In the genomic region with DNA sequence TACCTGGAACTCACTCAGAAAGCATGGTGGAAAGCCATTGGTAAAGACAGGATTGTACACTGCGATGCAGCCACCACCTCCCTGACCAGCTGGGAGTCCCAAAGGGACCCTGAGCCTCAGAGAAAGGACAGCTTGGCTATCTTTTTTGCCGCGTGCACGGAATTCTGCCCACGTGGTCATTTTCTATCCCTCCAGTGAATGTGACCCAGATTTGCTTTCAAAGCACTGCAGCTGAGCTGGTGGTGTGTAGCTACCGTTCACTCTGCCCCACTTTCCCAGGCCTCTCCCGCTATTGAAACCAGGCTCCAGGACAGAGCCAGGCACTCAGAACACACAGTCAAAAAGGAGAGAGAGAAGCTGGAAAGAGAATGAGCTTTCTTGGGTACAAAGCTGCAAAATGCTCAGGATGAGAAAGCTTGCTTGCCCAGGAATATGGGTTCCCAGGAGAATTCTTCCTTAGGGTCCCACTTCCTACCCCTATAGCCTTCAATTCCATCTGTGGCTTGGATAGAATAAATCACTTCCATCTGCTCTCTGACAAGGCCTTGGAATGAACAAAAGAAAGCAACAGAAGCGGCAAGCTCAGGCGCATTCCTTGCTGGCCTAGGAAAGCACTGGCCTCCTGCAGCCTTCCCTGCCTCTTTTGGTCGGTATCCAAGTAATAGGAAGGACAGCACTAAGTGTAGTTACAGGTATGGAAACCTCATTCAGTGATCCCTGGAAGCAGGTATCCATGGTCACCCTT, we compare ENCODE assay signal across 8 mouse cellular contexts. TPM values are rescaled to one million over a fixed set of nuclear protein-coding genes. Genes with fewer than 3 reads are reported as not detected.
DNase-seq lines count a peak whose midpoint lies in the region; ATAC-seq and TF ChIP-seq lines count a peak whose summit lies in the region.

No protein-coding gene starts in this region.

- H3K9me3 ChIP-seq in heart, embryonic 15.5 days (replicated peaks) = no peaks in the 10 kb centered on the region
- no peaks in the 10 kb centered on the region for H3K9me3 ChIP-seq in heart, embryonic 11.5 days (replicated peaks; ENCODE audit: control insufficient read depth, low read length)
- H3K9me3 ChIP-seq in limb, embryonic 14.5 days (ENCODE audit: control insufficient read depth, low read length) = no peaks in the 10 kb centered on the region

- H3K4me1 ChIP-seq in heart, embryonic 15.5 days (replicated peaks) = peaks cover 25% of the 10 kb centered on the region
- peaks cover 17% of the 10 kb centered on the region for H3K4me1 ChIP-seq in heart, embryonic 11.5 days (ENCODE audit: control insufficient read depth, insufficient read depth, low read length)
- 0 out of 2 replicates have a peak, but pooled peaks cover 7% of the 10 kb centered on the region for H3K4me1 ChIP-seq in limb, embryonic 14.5 days (ENCODE audit: control insufficient read depth, insufficient read depth, low read length)

- H3K27me3 ChIP-seq in heart, embryonic 15.5 days = no peaks in the 10 kb centered on the region
- H3K27me3 ChIP-seq in heart, embryonic 11.5 days (ENCODE audit: control insufficient read depth, insufficient read depth, low read length) = no peaks in the 10 kb centered on the region
- no peaks in the 10 kb centered on the region for H3K27me3 ChIP-seq in limb, embryonic 14.5 days (ENCODE audit: control insufficient read depth, insufficient read depth, low read length)

- H3K27ac ChIP-seq in heart, embryonic 15.5 days = 0 out of 2 replicates have a peak overlapping the region, but pooled peaks have one; percentile 51
- H3K27ac ChIP-seq in heart, embryonic 11.5 days (ENCODE audit: low read depth, low read length) = no peak overlapping the region
- peak overlapping the region; percentile 70 for H3K27ac ChIP-seq in limb, embryonic 14.5 days (replicated peaks; ENCODE audit: low read depth, low read length)

- no peak overlapping the region for H3K9ac ChIP-seq in heart, embryonic 15.5 days
- no peak overlapping the region for H3K9ac ChIP-seq in heart, embryonic 11.5 days (ENCODE audit: low read depth, low read length)
- 0 out of 2 replicates have a peak overlapping the region, but pooled peaks have one; percentile 22 for H3K9ac ChIP-seq in limb, embryonic 14.5 days (ENCODE audit: low read depth, low read length, severe bottlenecking)

- DNase-seq in cerebellum, adult 8-10 months = peak; percentile 58
- peak; percentile 47 for DNase-seq in forelimb bud, embryonic 11.5 days (ENCODE audit: low read depth, low spot score)
- peak; percentile 40 for DNase-seq in limb, embryonic 14.5 days (ENCODE audit: low spot score)
- peak; percentile 43 for DNase-seq in right cerebral cortex, postnatal 4 days
- no peak for DNase-seq in MN1 (ENCODE audit: low spot score)
- no peak for DNase-seq in thymus, adult 18-20 months

- H3K36me3 ChIP-seq in heart, embryonic 15.5 days = no peaks in the 10 kb centered on the region; the same call in 1 of the 2 replicates
- H3K36me3 ChIP-seq in heart, embryonic 11.5 days (ENCODE audit: control insufficient read depth, insufficient read depth, low read length) = no peaks in the 10 kb centered on the region
- H3K36me3 ChIP-seq in limb, embryonic 14.5 days (ENCODE audit: control insufficient read depth, insufficient read depth, low read length) = no peaks in the 10 kb centered on the region

- 50% methylated on average over 10 of the region's 10 CpGs for WGBS in heart, embryonic 15.5 days
- 60% methylated on average over 10 of the region's 10 CpGs for WGBS in heart, embryonic 11.5 days (ENCODE audit: insufficient replicate concordance)
- 27% methylated on average over 10 of the region's 10 CpGs for WGBS in limb, embryonic 14.5 days

- no peak for ATAC-seq in heart, embryonic 15.5 days (replicated peaks; ENCODE audit: insufficient number of reproducible peaks, insufficient read depth, low FRiP score, low read depth)
- no peak for ATAC-seq in heart, embryonic 11.5 days (replicated peaks; ENCODE audit: insufficient number of reproducible peaks, low FRiP score, low TSS enrichment)
- peak; percentile 50; the same call in 1 of the 2 replicates for ATAC-seq in limb, embryonic 14.5 days (ENCODE audit: low FRiP score, low read depth)

- no peak overlapping the region for H3K4me2 ChIP-seq in heart, embryonic 15.5 days
- H3K4me2 ChIP-seq in heart, embryonic 11.5 days = no peak overlapping the region
- H3K4me2 ChIP-seq in limb, embryonic 14.5 days (replicated peaks; ENCODE audit: low read depth, low read length, severe bottlenecking) = no peak overlapping the region

- TF ChIP-seq POLR2A in limb, embryonic 14.5 days (IDR thresholded peaks at IDR 0.05; ENCODE audit: borderline replicate concordance, extremely low read depth, insufficient read depth, insufficient read length) = no peak

- H3K4me3 ChIP-seq in heart, embryonic 15.5 days = no peak overlapping the region
- H3K4me3 ChIP-seq in heart, embryonic 11.5 days (ENCODE audit: low read depth, low read length) = no peak overlapping the region
- H3K4me3 ChIP-seq in limb, embryonic 14.5 days (replicated peaks; ENCODE audit: low read length) = no peak overlapping the region

RNA-seq across cellular contexts. Expression of a gene that starts 6.9 kb away (rescaled TPM):
- 51.0 and 51.1 TPM in 2 replicates for polyA plus RNA-seq in heart, embryonic 15.5 days (2015; fragmentation: Nextera tagmentation; extraction: Ambion mirVana)
- 68.5 and 108 TPM in 2 replicates for polyA plus RNA-seq in heart, embryonic 11.5 days (2014; fragmentation: Nextera tagmentation; extraction: Ambion mirVana)
- polyA plus RNA-seq in limb, embryonic 14.5 days (2012; rRNA removed) = 99.7 and 103 TPM in 2 replicates
- 79.8 and 84.0 TPM in 2 replicates for polyA plus RNA-seq in limb, embryonic 14.5 days (2014; fragmentation: Nextera tagmentation; extraction: Ambion mirVana)

RNA-seq across cellular contexts. Expression of a gene that starts 40.8 kb away (rescaled TPM):
- 423 and 551 TPM in 2 replicates for polyA plus RNA-seq in heart, embryonic 15.5 days (2015; fragmentation: Nextera tagmentation; extraction: Ambion mirVana)
- polyA plus RNA-seq in heart, embryonic 11.5 days (2014; fragmentation: Nextera tagmentation; extraction: Ambion mirVana) = 490 and 495 TPM in 2 replicates
- 119 and 253 TPM in 2 replicates for polyA plus RNA-seq in limb, embryonic 14.5 days (2012; rRNA removed)
- 344 and 353 TPM in 2 replicates for polyA plus RNA-seq in limb, embryonic 14.5 days (2014; fragmentation: Nextera tagmentation; extraction: Ambion mirVana)

Comparison
In these comparisons a context has a peak if more than half of its experiments do, and no peak if none do; other contexts are left out.
1. DNase-seq: peak in cerebellum, adult 8-10 months (single experiment), forelimb bud, embryonic 11.5 days (single experiment), limb, embryonic 14.5 days (single experiment) and right cerebral cortex, postnatal 4 days (single experiment); none in MN1 (single experiment) and thymus, adult 18-20 months (0 of 2).